Mouse (Mus musculus) intestine, embryonic 15.5 days (tissue): ENCODE data around the gene Asic4. TPM values are rescaled to one million over a fixed set of nuclear protein-coding genes. Genes with fewer than 3 reads are reported as not detected.
A peak's percentile ranks its signal among the peaks of the same experiment; 100 is the strongest.

Experiments used
- ATAC-seq: fragments of 200-750 bp; cut with Nextera tagmentation; 2 replicates; pipeline ENCODE4 v1.8.0; 2017; ENCODE audit warnings: moderate TSS enrichment, moderate library complexity
- H3K27ac ChIP-seq: fragments of 300-500 bp; sonication (generic); 2 replicates; pipeline ENCODE4 v1.5.1; 2015; ENCODE audit warnings: mild to moderate bottlenecking, inconsistent platforms
- H3K27me3 ChIP-seq: fragments of 300-500 bp; sonication (generic); replicated peaks from 2 replicates; pipeline ENCODE4 v1.6.1; 2015; ENCODE audit warnings: inconsistent platforms
- H3K36me3 ChIP-seq: fragments of 300-500 bp; sonication (generic); 2 replicates; pipeline ENCODE4 v1.6.1; 2015; ENCODE audit warnings: inconsistent platforms
- H3K4me1 ChIP-seq: fragments of 300-500 bp; sonication (generic); replicated peaks from 2 replicates; pipeline ENCODE4 v1.6.1; 2015; ENCODE audit warnings: inconsistent platforms
- H3K4me2 ChIP-seq: fragments of 300-500 bp; sonication (generic); replicated peaks from 2 replicates; pipeline ENCODE4 v1.6.1; 2015; ENCODE audit warnings: mild to moderate bottlenecking, inconsistent platforms
- H3K4me3 ChIP-seq: fragments of 300-500 bp; sonication (generic); replicated peaks from 2 replicates; pipeline ENCODE4 v1.5.1; 2015; ENCODE audit warnings: inconsistent platforms
- H3K9ac ChIP-seq: fragments of 300-500 bp; sonication (generic); 2 replicates; pipeline ENCODE4 v1.6.1; 2015; ENCODE audit warnings: inconsistent platforms
- H3K9me3 ChIP-seq: fragments of 300-500 bp; sonication (generic); 2 replicates; pipeline ENCODE4 v1.6.1; 2016; ENCODE audit warnings: inconsistent platforms
- WGBS: fragments of 180-500 bp; shearing (Covaris S2); methylation state at CpG from one replicate; pipeline ENCODE4 v1.1.7; 2015; 5-methylcytosine and 5-hydroxymethylcytosine counted together
- polyA plus RNA-seq: library from polyadenylated mRNA; unstranded; fragments of >200 nt; fragmentation: Nextera tagmentation; extraction: Ambion mirVana; gene quantifications from 2 replicates; pipeline ENCODE4 v1.2.1, GENCODE M21; 2015

The Asic4 gene
- polyA plus RNA-seq = 2.6 and 2.7 TPM in 2 replicates

DNA sequence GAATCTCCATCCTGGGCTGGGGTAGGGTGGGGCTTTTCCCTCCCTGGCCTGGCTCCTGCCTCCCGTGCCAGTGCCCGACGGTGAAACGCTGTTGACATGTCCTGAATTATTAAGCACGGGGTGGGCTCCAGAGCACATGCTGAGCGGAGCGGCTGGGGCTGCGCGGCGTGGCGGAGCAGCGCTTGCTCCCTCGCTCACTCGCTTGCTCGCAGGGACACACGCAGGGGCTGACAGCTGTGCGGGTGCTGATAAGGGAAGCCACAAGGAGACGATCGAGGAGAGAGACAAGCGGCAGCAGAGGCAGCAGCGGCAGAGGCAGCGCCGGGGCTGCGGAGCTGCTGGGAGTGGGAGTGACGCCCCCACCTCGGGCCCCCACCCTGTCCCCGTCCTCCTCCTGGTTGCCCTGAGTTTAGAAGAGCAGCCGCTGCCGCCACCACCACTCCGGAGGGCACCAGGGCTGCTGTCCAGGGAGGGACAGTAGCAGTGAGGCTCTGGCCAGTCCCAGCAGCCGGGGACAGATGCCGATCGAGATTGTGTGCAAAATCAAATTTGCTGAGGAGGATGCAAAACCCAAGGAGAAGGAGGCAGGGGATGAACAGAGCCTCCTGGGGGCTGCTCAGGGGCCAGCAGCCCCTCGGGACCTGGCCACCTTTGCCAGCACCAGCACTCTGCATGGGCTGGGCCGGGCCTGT is at the start of gene Asic4:
Asic4 (plus strand) TSS at position 123 of the 692 bp plus-strand sequence.
- no peaks in the 10 kb centered on the region for H3K9me3 ChIP-seq
- WGBS = 1% methylated on average over 35 of the region's 35 CpGs
- H3K27ac ChIP-seq = no peak within 1 kb of the TSS
- no peaks in the 10 kb centered on the region for H3K36me3 ChIP-seq
- ATAC-seq = no peak
- peak within 1 kb of the TSS; percentile 39 for H3K9ac ChIP-seq
- H3K4me1 ChIP-seq = peaks cover 51% of the 10 kb centered on the region
- peaks cover 82% of the 10 kb centered on the region for H3K27me3 ChIP-seq
- peak within 1 kb of the TSS; percentile 29 for H3K4me3 ChIP-seq
- H3K4me2 ChIP-seq = peak within 1 kb of the TSS; percentile 63

DNA sequence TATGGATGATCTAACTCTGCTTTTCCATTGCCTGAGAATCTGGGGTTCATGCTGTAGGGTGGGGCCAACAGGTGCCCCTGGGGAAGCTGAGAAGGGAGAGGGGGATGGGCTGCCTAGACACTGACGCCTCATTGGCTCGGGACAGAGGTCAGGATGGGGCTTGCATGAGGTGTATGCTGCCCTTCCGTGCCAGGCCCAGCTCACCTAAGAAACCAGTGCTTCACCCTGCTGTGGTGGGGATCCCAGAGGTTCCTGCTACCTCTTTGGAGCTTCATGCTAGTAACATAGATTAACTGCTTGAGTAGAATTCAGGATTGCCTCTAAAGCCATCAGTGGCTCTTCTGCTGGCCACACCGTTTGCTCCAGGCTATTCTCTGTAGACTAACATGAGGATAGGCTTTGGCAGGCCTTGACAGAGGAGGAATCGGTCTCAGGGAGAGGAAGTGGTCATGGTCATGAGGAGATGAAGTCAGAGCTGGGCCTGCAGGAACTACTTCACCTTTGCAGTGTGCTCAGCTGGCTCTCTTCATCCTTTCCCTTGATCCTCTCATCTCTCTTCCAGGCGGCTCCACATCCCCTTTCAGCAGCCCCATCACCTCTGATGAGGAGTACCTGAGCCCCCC is 49.6 kb upstream of the Asic4 start:
- peaks cover 13% of the 10 kb centered on the region; the same call in 1 of the 2 replicates for H3K36me3 ChIP-seq
- peak overlapping the region; percentile 86 for H3K27ac ChIP-seq
- peak overlapping the region; percentile 20; the same call in 1 of the 2 replicates for H3K4me3 ChIP-seq
- H3K9ac ChIP-seq = peak overlapping the region; percentile 42; the same call in 1 of the 2 replicates
- no peaks in the 10 kb centered on the region for H3K9me3 ChIP-seq
- no peaks in the 10 kb centered on the region for H3K27me3 ChIP-seq
- peak overlapping the region; percentile 52 for H3K4me2 ChIP-seq
- WGBS = 40% methylated on average over 6 of the region's 6 CpGs
- H3K4me1 ChIP-seq = peaks cover 25% of the 10 kb centered on the region
- ATAC-seq = no peak

DNA sequence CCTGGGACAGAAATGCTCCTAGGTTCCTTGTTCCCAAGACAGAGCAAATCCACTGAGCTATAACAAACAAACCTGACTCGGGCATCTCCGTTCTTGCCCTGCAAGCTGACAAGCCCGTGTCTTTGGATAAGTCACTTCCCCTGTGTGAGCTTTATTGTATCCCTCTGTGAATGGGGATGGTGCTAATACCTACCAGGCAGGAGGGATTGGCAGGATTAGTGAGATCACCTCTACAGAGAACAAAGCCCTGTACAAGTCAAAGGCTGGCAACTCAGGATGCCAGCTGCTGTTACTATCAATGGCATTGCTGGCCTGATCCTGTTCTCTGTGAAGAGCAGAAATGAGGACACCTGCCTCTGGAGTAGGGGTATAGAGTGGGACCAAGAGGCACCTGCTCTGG is 44.7 kb upstream of the Asic4 start:
- H3K9ac ChIP-seq = no peak overlapping the region
- H3K36me3 ChIP-seq = peaks cover 13% of the 10 kb centered on the region; the same call in 1 of the 2 replicates
- no peak for ATAC-seq
- no peaks in the 10 kb centered on the region for H3K27me3 ChIP-seq
- no peak overlapping the region for H3K4me3 ChIP-seq
- H3K4me1 ChIP-seq = peaks cover 1% of the 10 kb centered on the region; the same call in 1 of the 2 replicates
- no peak overlapping the region for H3K4me2 ChIP-seq
- H3K27ac ChIP-seq = no peak overlapping the region
- WGBS = 87% methylated on average over 3 of the region's 3 CpGs
- H3K9me3 ChIP-seq = no peaks in the 10 kb centered on the region

DNA sequence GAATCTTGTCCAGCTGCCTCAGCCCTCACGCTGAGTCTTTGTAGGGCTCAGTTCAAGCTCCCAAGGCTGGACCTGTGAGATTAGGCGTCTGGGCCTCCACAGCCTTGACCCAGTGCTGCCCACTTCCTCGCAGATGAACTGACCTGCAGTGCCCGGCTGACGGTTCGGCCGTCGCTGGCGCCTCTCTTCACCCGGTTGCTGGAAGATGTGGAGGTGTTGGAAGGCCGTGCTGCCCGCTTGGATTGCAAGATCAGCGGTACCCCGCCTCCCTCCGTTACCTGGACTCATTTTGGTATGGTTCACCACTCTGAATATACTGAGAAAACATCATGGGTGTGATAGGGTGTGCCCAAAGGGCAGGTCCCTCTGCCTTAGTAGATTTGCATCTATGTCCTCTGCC is 44.1 kb upstream of the Asic4 start:
- no peak for ATAC-seq
- Histone ChIP-seq H3K4me2 (no peak overlapping the region), H3K4me3 (no peak overlapping the region), H3K27ac (no peak overlapping the region), H3K36me3 (peaks cover 13% of the 10 kb centered on the region; the same call in 1 of the 2 replicates), H3K9ac (no peak overlapping the region), H3K4me1 (no peaks in the 10 kb centered on the region), H3K9me3 (no peaks in the 10 kb centered on the region), H3K27me3 (no peaks in the 10 kb centered on the region)
- WGBS = 95% methylated on average over 15 of the region's 15 CpGs

DNA sequence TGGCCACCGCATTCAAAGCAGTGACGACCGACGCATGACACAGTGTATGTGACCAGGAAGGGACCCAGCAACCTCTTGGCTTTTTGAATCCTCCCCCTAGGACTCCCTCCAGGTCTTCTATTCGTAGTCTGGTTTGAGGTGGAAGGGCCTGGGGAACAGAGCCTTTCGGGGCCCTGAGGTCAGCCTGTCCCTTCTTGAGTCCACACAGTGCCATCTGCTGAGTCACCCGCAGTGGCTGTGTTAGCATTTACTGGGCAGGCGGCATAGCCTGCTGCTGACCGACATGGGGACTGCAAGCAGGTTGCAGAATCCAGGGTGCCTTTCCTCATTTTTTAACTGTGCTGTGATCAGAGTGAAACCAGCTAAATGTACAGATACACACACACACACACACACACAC is 43.2 kb upstream of the Asic4 start:
- H3K27me3 ChIP-seq = no peaks in the 10 kb centered on the region
- no peak overlapping the region for H3K4me3 ChIP-seq
- ATAC-seq = no peak
- no peaks in the 10 kb centered on the region for H3K9me3 ChIP-seq
- H3K27ac ChIP-seq = no peak overlapping the region
- peaks cover 12% of the 10 kb centered on the region; the same call in 1 of the 2 replicates for H3K36me3 ChIP-seq
- no peak overlapping the region for H3K4me2 ChIP-seq
- H3K9ac ChIP-seq = no peak overlapping the region
- 92% methylated on average over 9 of the region's 9 CpGs for WGBS
- no peaks in the 10 kb centered on the region for H3K4me1 ChIP-seq

DNA sequence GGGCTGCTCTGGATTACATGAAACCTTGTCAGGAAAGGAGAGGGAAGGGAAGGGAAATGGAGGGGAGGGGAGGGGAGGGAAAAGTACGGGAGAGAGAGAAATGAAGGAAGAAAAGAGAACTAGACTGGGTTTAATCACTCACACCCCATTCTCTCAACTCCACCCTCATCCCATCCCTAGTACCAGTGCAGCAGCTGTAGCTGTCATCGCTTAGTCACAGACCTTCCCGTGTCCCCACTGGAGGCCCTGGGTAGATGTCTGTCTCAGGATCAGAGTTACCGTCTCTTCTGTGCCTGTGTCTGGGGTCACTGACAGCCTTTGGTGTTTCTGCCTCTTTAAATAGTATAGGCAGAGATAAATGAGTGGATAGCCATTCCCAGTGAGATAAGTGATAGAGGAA is 42.0 kb upstream of the Asic4 start:
- Histone ChIP-seq H3K9ac (no peak overlapping the region), H3K36me3 (peaks cover 6% of the 10 kb centered on the region; the same call in 1 of the 2 replicates), H3K27ac (no peak overlapping the region), H3K9me3 (no peaks in the 10 kb centered on the region), H3K4me2 (no peak overlapping the region), H3K4me1 (no peaks in the 10 kb centered on the region), H3K4me3 (no peak overlapping the region), H3K27me3 (no peaks in the 10 kb centered on the region)
- ATAC-seq = no peak
- 82% methylated on average over 4 of the region's 4 CpGs for WGBS

DNA sequence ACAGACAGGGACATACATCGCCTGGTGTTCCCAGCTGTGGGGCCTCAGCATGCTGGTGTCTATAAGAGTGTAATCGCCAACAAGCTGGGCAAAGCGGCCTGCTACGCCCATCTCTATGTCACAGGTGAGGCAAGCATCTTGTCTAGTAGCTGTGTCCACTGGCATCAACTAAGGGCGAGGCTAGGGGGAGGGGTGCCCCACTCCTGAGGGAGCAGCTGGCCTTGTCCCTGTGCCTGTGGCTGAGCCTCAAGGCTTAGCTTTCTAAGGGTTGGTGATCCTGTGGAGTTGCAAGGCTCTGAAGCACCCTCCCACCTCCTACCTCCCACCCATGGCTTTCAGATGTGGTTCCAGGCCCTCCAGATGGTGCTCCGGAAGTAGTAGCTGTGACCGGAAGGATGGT is 40.3 kb upstream of the Asic4 start:
- no peak overlapping the region for H3K27ac ChIP-seq
- H3K4me2 ChIP-seq = no peak overlapping the region
- H3K9me3 ChIP-seq = no peaks in the 10 kb centered on the region
- no peak for ATAC-seq
- 0 out of 2 replicates have a peak, but pooled peaks cover under 1% of the 10 kb centered on the region for H3K36me3 ChIP-seq
- WGBS = 89% methylated on average over 7 of the region's 7 CpGs
- no peak overlapping the region for H3K9ac ChIP-seq
- H3K4me3 ChIP-seq = no peak overlapping the region
- H3K27me3 ChIP-seq = no peaks in the 10 kb centered on the region
- no peaks in the 10 kb centered on the region for H3K4me1 ChIP-seq

DNA sequence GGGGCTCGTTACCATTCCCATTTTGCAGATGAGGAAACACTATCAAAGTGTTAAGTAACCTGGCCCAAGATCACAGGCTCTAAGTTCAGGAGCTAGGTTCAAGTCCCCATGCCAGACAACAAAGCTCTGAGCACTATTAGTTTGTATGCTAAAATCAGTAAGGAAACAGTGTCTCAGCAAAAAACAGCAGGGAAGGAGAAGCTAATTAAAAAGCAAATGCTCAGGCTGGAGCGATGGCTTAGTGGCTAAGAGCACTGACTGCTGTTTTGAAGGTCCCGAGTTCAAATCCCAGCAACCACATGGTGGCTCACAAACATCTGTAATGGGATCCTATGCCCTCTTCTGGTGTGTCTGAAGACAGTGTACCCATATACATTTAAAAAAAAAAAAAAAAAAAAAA is 38.0 kb upstream of the Asic4 start:
- Histone ChIP-seq H3K4me2 (no peak overlapping the region), H3K4me1 (no peaks in the 10 kb centered on the region), H3K27me3 (no peaks in the 10 kb centered on the region), H3K9ac (no peak overlapping the region), H3K9me3 (no peaks in the 10 kb centered on the region), H3K4me3 (no peak overlapping the region), H3K27ac (no peak overlapping the region), H3K36me3 (no peaks in the 10 kb centered on the region)
- no peak for ATAC-seq
- 91% methylated on average over 3 of the region's 3 CpGs for WGBS

DNA sequence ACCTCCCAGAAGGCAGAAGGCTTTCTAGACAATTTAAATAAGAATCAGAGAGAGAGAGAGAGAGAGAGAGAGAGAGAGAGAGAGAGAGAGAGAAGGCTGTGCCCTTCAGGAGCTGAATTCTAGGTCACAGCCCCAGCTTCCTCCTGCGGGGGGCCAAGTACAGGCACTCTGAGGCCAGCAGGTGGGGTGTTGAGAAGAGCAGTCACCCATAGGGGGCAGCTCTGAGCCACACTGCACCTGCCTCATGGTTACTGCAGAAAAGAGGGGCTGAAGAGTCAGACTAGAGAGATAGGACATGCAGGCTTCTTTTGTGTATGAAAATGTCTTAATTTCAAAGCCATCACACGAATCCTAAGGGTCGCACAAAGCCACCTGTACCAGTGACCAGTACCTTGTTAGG is 36.5 kb upstream of the Asic4 start:
- H3K9ac ChIP-seq = no peak overlapping the region
- no peak overlapping the region for H3K4me3 ChIP-seq
- no peaks in the 10 kb centered on the region for H3K27me3 ChIP-seq
- no peaks in the 10 kb centered on the region for H3K4me1 ChIP-seq
- H3K9me3 ChIP-seq = no peaks in the 10 kb centered on the region
- H3K4me2 ChIP-seq = no peak overlapping the region
- no peaks in the 10 kb centered on the region for H3K36me3 ChIP-seq
- no peak overlapping the region for H3K27ac ChIP-seq
- WGBS = 69% methylated on average over 3 of the region's 3 CpGs
- ATAC-seq = peak; percentile 53; the same call in 1 of the 2 replicates

DNA sequence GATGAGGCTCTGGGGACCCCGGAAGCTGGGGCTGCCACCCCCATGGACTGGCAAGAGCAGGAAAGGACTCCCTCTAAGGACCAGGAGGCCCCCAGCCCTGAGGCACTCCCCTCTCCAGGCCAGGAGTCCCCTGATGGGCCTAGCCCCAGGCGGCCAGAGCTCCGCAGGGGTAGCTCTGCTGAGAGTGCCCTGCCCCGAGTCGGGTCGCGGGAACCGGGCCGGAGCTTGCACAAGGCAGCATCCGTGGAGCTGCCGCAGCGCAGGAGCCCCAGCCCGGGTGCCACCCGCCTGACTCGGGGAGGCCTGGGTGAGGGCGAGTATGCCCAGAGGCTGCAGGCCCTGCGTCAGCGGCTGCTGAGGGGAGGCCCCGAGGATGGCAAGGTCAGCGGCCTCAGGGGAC is 28.4 kb upstream of the Asic4 start:
- H3K27ac ChIP-seq = no peak overlapping the region
- H3K4me3 ChIP-seq = 0 out of 2 replicates have a peak overlapping the region, but pooled peaks have one; percentile 33
- no peaks in the 10 kb centered on the region for H3K9me3 ChIP-seq
- H3K9ac ChIP-seq = no peak overlapping the region
- ATAC-seq = no peak
- H3K27me3 ChIP-seq = peaks cover 40% of the 10 kb centered on the region
- 33% methylated on average over 20 of the region's 20 CpGs for WGBS
- H3K4me1 ChIP-seq = peaks cover 16% of the 10 kb centered on the region
- no peaks in the 10 kb centered on the region for H3K36me3 ChIP-seq
- H3K4me2 ChIP-seq = peak overlapping the region; percentile 70; the same call in 1 of the 2 replicates

DNA sequence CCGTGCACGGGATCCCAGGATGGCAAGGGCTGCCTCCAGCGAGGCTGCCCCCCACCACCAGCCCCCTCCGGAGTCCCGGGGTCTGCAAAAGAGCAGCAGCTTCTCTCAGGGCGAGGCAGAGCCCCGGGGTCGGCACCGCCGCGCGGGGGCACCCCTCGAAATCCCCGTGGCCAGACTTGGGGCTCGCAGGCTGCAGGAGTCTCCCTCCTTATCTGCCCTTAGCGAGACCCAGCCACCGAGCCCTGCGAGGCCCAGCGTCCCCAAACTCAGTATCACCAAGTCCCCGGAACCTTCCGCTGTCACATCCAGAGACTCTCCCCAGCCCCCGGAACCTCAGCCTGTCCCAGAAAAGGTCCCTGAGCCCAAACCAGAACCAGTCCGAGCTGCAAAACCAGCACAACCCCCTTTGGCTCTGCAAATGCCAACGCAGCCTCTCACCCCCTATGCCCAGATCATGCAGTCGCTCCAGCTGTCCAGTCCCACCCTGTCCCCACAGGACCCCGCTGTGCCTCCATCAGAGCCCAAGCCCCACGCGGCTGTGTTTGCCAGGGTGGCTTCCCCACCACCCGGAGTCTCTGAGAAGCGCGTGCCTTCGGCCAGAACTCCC is 27.9 kb upstream of the Asic4 start:
- peaks cover 16% of the 10 kb centered on the region for H3K4me1 ChIP-seq
- no peaks in the 10 kb centered on the region for H3K9me3 ChIP-seq
- H3K27ac ChIP-seq = no peak overlapping the region
- 0 out of 2 replicates have a peak, but pooled peaks have one; percentile 11 for ATAC-seq
- 16% methylated on average over 32 of the region's 32 CpGs for WGBS
- H3K9ac ChIP-seq = peak overlapping the region; percentile 17
- H3K36me3 ChIP-seq = no peaks in the 10 kb centered on the region
- H3K4me2 ChIP-seq = peak overlapping the region; percentile 70
- peaks cover 40% of the 10 kb centered on the region for H3K27me3 ChIP-seq
- H3K4me3 ChIP-seq = peak overlapping the region; percentile 33

DNA sequence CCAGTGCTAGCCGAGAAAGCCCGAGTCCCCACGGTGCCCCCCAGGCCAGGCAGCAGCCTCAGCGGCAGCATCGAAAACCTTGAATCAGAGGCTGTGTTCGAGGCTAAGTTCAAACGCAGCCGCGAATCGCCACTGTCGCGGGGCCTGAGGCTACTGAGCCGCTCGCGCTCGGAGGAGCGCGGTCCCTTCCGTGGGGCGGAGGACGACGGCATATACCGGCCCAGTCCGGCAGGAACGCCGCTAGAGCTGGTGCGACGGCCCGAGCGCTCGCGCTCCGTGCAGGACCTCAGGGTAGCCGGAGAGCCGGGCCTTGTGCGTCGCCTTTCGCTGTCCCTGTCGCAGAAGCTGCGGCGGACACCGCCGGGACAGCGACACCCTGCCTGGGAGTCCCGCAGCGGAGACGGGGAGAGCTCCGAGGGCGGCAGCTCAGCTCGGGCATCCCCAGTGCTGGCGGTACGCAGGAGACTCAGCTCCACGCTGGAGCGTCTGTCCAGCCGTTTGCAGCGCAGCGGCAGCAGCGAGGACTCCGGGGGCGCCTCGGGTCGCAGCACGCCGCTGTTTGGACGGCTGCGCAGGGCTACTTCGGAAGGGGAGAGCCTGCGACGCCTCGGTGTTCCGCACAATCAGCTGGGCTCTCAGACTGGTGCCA is 27.3 kb upstream of the Asic4 start:
- H3K4me1 ChIP-seq = peaks cover 16% of the 10 kb centered on the region
- H3K9ac ChIP-seq = peak overlapping the region; percentile 17
- ATAC-seq = peak; percentile 50
- H3K4me2 ChIP-seq = peak overlapping the region; percentile 70
- no peaks in the 10 kb centered on the region for H3K9me3 ChIP-seq
- WGBS = 3% methylated on average over 71 of the region's 71 CpGs
- H3K27me3 ChIP-seq = peaks cover 40% of the 10 kb centered on the region
- H3K36me3 ChIP-seq = no peaks in the 10 kb centered on the region
- H3K27ac ChIP-seq = no peak overlapping the region
- peak overlapping the region; percentile 33 for H3K4me3 ChIP-seq
